Comparison of ENCODE assay signal across 10 mouse cellular contexts in genomic region chr6:24408573-24409427, GRCm38 (mm10).
A peak's percentile ranks its signal among the peaks of the same experiment; 100 is the strongest.
DNase-seq lines count a peak whose midpoint lies in the region; ATAC-seq and TF ChIP-seq lines count a peak whose summit lies in the region.
"Had no signal": no experiment of that assay in that cellular context is flagged by ENCODE, and none has a peak within 500 bp of the region (broad histone marks: within the 10 kb centered on the region; RNA-seq: fewer than 3 reads in every experiment).

No protein-coding gene starts in this region.

- no peak for DNase-seq in hindbrain, embryonic 11.5 days (ENCODE audit: low spot score)
- DNase-seq in hindbrain, embryonic 10.5 days (ENCODE audit: low spot score), result no peak
- peak; percentile 18 to 61 for DNase-seq in layer of hippocampus, adult 2 months (ENCODE audit: low spot score in 2 of 2)
- peak; percentile 15 for DNase-seq in midbrain, postnatal 0 days (ENCODE audit: low spot score)
- no peak for DNase-seq in ovary, adult 18-20 months (ENCODE audit: low spot score)
- DNase-seq in lung, adult 2 months, result no peak

- TF ChIP-seq CTCF in layer of hippocampus, adult 2 months (conservative IDR thresholded peaks at IDR 0.05), result no peak
- TF ChIP-seq CTCF in midbrain, postnatal 0 days (IDR thresholded peaks at IDR 0.05), result no peak
- no peak for TF ChIP-seq CTCF in lung, adult 2 months (IDR thresholded peaks at IDR 0.05; ENCODE audit: insufficient read depth, low read length)

- H3K36me3 ChIP-seq in hindbrain, embryonic 11.5 days (ENCODE audit: control insufficient read depth, insufficient read depth, low read length), result no peaks in the 10 kb centered on the region
- no peaks in the 10 kb centered on the region for H3K36me3 ChIP-seq in hindbrain, embryonic 10.5 days
- H3K36me3 ChIP-seq in forebrain, embryonic 15.5 days, result no peaks in the 10 kb centered on the region
- no peaks in the 10 kb centered on the region for H3K36me3 ChIP-seq in midbrain, postnatal 0 days (ENCODE audit: insufficient read depth, low read length)
- H3K36me3 ChIP-seq: heart, embryonic 13.5 days had no signal

- H3K4me1 ChIP-seq in hindbrain, embryonic 11.5 days (replicated peaks; ENCODE audit: control insufficient read depth, insufficient read depth, low read length), result no peaks in the 10 kb centered on the region
- H3K4me1 ChIP-seq in hindbrain, embryonic 10.5 days (replicated peaks), result 0 out of 2 replicates have a peak, but pooled peaks cover 2% of the 10 kb centered on the region
- H3K4me1 ChIP-seq in forebrain, embryonic 15.5 days, result peaks cover 5% of the 10 kb centered on the region; the same call in 1 of the 2 replicates
- H3K4me1 ChIP-seq in midbrain, postnatal 0 days (ENCODE audit: insufficient read depth, low read length), result no peaks in the 10 kb centered on the region
- no peaks in the 10 kb centered on the region for H3K4me1 ChIP-seq in lung, adult 2 months (ENCODE audit: control insufficient read depth, insufficient read depth, low read length)
- H3K4me1 ChIP-seq: heart, embryonic 13.5 days had no signal

- no peaks in the 10 kb centered on the region for H3K27me3 ChIP-seq in hindbrain, embryonic 11.5 days (ENCODE audit: control insufficient read depth, insufficient read depth, low read length)
- no peaks in the 10 kb centered on the region for H3K27me3 ChIP-seq in hindbrain, embryonic 10.5 days (ENCODE audit: insufficient read depth, poor library complexity, severe bottlenecking)
- H3K27me3 ChIP-seq in forebrain, embryonic 15.5 days, result no peaks in the 10 kb centered on the region
- no peaks in the 10 kb centered on the region for H3K27me3 ChIP-seq in midbrain, postnatal 0 days (ENCODE audit: insufficient read depth, low read length)
- H3K27me3 ChIP-seq: heart, embryonic 13.5 days had no signal

- no peak overlapping the region for H3K4me3 ChIP-seq in hindbrain, embryonic 11.5 days (ENCODE audit: low read depth, low read length)
- H3K4me3 ChIP-seq in hindbrain, embryonic 10.5 days, result no peak overlapping the region
- H3K4me3 ChIP-seq in forebrain, embryonic 15.5 days, result no peak overlapping the region
- H3K4me3 ChIP-seq in layer of hippocampus, adult 2 months, result no peak overlapping the region
- H3K4me3 ChIP-seq in midbrain, postnatal 0 days (ENCODE audit: low read depth, low read length), result no peak overlapping the region
- no peak overlapping the region for H3K4me3 ChIP-seq in lung, adult 2 months (replicated peaks; ENCODE audit: extremely low read depth, low read depth, low read length)
- H3K4me3 ChIP-seq: heart, embryonic 13.5 days had no signal

- H3K4me2 ChIP-seq in hindbrain, embryonic 11.5 days (replicated peaks; ENCODE audit: low read depth, low read length), result no peak overlapping the region
- H3K4me2 ChIP-seq in forebrain, embryonic 15.5 days (replicated peaks), result no peak overlapping the region
- H3K4me2 ChIP-seq in midbrain, postnatal 0 days (ENCODE audit: low read depth, low read length, poor library complexity, severe bottlenecking), result no peak overlapping the region
- H3K4me2 ChIP-seq: heart, embryonic 13.5 days had no signal

- no peak for TF ChIP-seq POLR2A in lung, adult 2 months (IDR thresholded peaks at IDR 0.05; ENCODE audit: borderline replicate concordance, extremely low read depth, low read depth, low read length)

- H3K27ac ChIP-seq in hindbrain, embryonic 11.5 days (ENCODE audit: low read depth, low read length), result no peak overlapping the region
- no peak overlapping the region for H3K27ac ChIP-seq in hindbrain, embryonic 10.5 days
- no peak overlapping the region for H3K27ac ChIP-seq in forebrain, embryonic 15.5 days (replicated peaks)
- H3K27ac ChIP-seq in layer of hippocampus, adult 2 months, result peak overlapping the region; percentile 62
- no peak overlapping the region for H3K27ac ChIP-seq in midbrain, postnatal 0 days (ENCODE audit: low read depth, low read length)
- H3K27ac ChIP-seq: heart, embryonic 13.5 days had no signal

- H3K9me3 ChIP-seq in hindbrain, embryonic 11.5 days (ENCODE audit: control insufficient read depth, low read length), result no peaks in the 10 kb centered on the region
- no peaks in the 10 kb centered on the region for H3K9me3 ChIP-seq in hindbrain, embryonic 10.5 days
- no peaks in the 10 kb centered on the region for H3K9me3 ChIP-seq in forebrain, embryonic 15.5 days
- H3K9me3 ChIP-seq in midbrain, postnatal 0 days (ENCODE audit: low read length), result no peaks in the 10 kb centered on the region
- H3K9me3 ChIP-seq: heart, embryonic 13.5 days had no signal

- 83% methylated on average over 11 of the region's 11 CpGs for WGBS in hindbrain, embryonic 11.5 days
- 92% methylated on average over 11 of the region's 11 CpGs for WGBS in hindbrain, embryonic 10.5 days
- WGBS in forebrain, embryonic 15.5 days, result 50% methylated on average over 11 of the region's 11 CpGs
- 75% methylated on average over 11 of the region's 11 CpGs for WGBS in midbrain, postnatal 0 days
- WGBS in lung, adult 2 months, result 76% methylated on average over 11 of the region's 11 CpGs

- H3K9ac ChIP-seq in hindbrain, embryonic 11.5 days (ENCODE audit: low read depth, low read length), result no peak overlapping the region
- no peak overlapping the region for H3K9ac ChIP-seq in forebrain, embryonic 15.5 days (replicated peaks)
- no peak overlapping the region for H3K9ac ChIP-seq in midbrain, postnatal 0 days (replicated peaks; ENCODE audit: low read length, poor library complexity, severe bottlenecking)
- H3K9ac ChIP-seq: heart, embryonic 13.5 days had no signal

- peak; percentile 76 for ATAC-seq in hindbrain, embryonic 11.5 days (ENCODE audit: low FRiP score)
- peak; percentile 87 for ATAC-seq in forebrain, embryonic 15.5 days (replicated peaks)
- ATAC-seq in midbrain, postnatal 0 days (ENCODE audit: low FRiP score), result no peak
- ATAC-seq in inflammation-experienced regulatory T-cells, adult 6 months, result no peak
- ATAC-seq: CD4-positive, CD25-positive, alpha-beta regulatory T cell, adult 4 months had no signal

Comparison
In these comparisons a context has a peak if more than half of its experiments do, and no peak if none do; other contexts are left out.
1. ATAC-seq: peak in hindbrain, embryonic 11.5 days (single experiment) and forebrain, embryonic 15.5 days (single experiment); none in midbrain, postnatal 0 days (single experiment) and inflammation-experienced regulatory T-cells, adult 6 months (single experiment).
2. DNase-seq: peak in layer of hippocampus, adult 2 months (2 of 2) and midbrain, postnatal 0 days (single experiment); none in hindbrain, embryonic 11.5 days (single experiment), hindbrain, embryonic 10.5 days (single experiment), ovary, adult 18-20 months (single experiment) and lung, adult 2 months (single experiment).